Mouse (Mus musculus): Measurements from ENCODE around the gene Rfx7. TPM values are rescaled to one million over a fixed set of nuclear protein-coding genes. Genes with fewer than 3 reads are reported as not detected.

Gene Rfx7
- polyA plus RNA-seq, 1 experiment from 2014 or later: 12.0 TPM

DNA sequence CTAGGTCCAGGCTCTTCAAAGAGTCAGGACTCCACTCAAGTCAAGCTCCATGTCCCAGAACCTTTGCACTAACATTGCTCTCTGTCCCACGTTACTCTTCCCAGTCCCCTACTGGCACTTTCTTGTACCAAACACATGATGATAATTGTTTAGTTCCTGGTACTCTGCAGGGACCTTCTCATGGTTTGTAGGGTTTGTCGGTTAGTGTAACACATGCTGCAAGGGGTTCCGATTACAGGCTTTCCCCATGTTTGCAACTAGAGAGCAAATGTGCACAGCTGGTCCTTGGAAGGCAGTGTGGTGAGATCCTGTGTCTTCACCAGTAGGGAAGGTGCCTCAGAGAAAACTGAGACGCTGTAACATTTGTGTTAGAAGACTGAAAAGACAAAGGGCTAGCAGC is 121.5 kb downstream of the Rfx7 start:
- H3K27me3 ChIP-seq (replicated peaks; ENCODE audit: control insufficient read depth, insufficient read depth, low read length): no peaks in the 10 kb centered on the region
- H3K4me2 ChIP-seq: no peak overlapping the region
- peaks cover 21% of the 10 kb centered on the region for H3K4me1 ChIP-seq (replicated peaks; ENCODE audit: control insufficient read depth, insufficient read depth, low read length)
- no peaks in the 10 kb centered on the region for H3K36me3 ChIP-seq (ENCODE audit: control insufficient read depth, insufficient read depth, low read length)
- DNase-seq (ENCODE audit: low spot score) (no peak), ATAC-seq (replicated peaks; ENCODE audit: low FRiP score) (no peak)
- no peak overlapping the region for H3K9ac ChIP-seq (ENCODE audit: low read depth, low read length)
- WGBS: 71% methylated on average over 4 of the region's 4 CpGs
- peak overlapping the region; percentile 34; the same call in 1 of the 2 replicates for H3K27ac ChIP-seq (ENCODE audit: low read depth, low read length)
- no peak overlapping the region for H3K4me3 ChIP-seq (ENCODE audit: low read depth, low read length)
- no peaks in the 10 kb centered on the region for H3K9me3 ChIP-seq (ENCODE audit: control insufficient read depth, low read length)

DNA sequence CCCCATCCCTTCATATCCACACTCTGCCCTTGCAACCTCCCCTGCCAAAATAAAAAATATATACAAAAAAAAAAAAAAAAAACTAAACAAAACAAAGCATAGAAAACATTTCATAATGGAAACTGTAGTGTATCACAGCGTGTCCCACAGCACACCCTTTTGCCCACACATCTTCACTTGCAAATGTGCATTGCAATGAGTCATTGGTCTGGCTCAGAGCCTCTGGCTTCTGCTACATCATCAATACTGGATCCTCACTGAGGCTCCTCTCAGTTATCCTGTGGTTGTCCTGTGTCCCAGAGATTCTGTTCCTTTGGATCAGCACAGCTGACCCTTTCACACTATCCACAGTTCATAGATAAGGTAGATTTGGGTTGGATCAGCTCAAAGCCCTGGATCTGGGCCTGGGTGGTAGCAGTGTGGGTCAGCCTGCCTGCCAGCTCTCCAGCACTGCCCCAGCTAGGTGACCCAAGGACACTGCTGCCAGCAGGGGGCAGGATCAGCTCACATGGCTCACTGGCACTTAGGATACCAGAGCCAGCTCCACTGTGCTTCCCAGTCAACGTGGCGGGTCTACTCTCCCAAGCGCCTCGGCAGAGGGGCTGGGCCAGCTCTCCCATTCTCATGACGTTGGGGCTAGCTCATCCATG is 122.7 kb downstream of the Rfx7 start:
- 50% methylated on average over 6 of the region's 6 CpGs for WGBS
- Histone ChIP-seq H3K9me3 (ENCODE audit: control insufficient read depth, low read length) (no peaks in the 10 kb centered on the region), H3K36me3 (ENCODE audit: control insufficient read depth, insufficient read depth, low read length) (no peaks in the 10 kb centered on the region), H3K4me3 (ENCODE audit: low read depth, low read length) (no peak overlapping the region), H3K27me3 (replicated peaks; ENCODE audit: control insufficient read depth, insufficient read depth, low read length) (no peaks in the 10 kb centered on the region), H3K9ac (ENCODE audit: low read depth, low read length) (no peak overlapping the region), H3K4me2 (no peak overlapping the region), H3K4me1 (replicated peaks; ENCODE audit: control insufficient read depth, insufficient read depth, low read length) (peaks cover 21% of the 10 kb centered on the region), H3K27ac (ENCODE audit: low read depth, low read length) (no peak overlapping the region)
- peak; percentile 73 for ATAC-seq (replicated peaks; ENCODE audit: low FRiP score)
- peak; percentile 68 for DNase-seq (ENCODE audit: low spot score)

DNA sequence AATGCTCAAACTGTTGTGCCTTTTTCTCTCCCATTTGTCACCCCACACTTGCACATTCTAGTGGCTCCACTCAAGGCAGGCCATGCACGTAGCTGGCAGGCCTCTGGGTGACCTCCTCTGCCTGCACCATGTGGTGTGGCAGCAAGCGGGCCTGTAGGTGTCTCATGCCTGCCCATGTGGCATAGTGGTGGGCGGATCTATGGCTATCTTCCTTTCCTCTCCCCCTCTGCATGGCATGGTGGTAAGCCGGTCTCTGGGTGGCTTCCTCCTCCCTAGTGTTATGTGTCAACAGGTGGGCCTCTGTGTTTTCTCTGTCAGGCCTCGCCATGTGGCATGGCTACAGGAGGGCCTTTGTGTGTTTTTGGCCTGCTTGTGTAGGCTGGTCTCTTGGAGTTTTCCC is 123.6 kb downstream of the Rfx7 start:
- WGBS: 74% methylated on average over 5 of the region's 5 CpGs
- no peak overlapping the region for H3K27ac ChIP-seq (ENCODE audit: low read depth, low read length)

DNA sequence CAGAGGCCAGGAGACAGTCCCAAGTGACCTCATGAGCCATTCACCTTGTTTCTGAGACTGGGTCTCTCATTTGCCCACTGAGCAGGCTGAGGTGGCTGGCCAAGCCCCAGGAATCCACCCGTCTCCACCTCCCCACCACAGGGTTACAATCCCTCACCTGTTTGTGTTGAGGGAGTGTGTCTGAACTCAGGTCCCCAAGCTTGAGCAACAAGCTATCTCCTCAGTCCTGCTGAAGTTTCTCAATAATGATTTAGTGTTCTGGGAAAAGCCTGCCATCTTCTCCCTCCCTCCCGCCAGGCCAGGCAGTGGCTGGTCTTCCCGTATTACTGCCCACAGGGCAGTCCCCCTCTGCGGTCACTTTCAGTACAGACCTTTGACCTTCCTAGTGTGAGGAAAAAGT is 124.5 kb downstream of the Rfx7 start:
- Histone ChIP-seq H3K27ac (ENCODE audit: low read depth, low read length) (peak overlapping the region; percentile 64), H3K4me2 (no peak overlapping the region; the same call in 1 of the 2 replicates)
- no peak for ATAC-seq (replicated peaks; ENCODE audit: low FRiP score)

More for the DNA sequence above, 123.6 kb downstream of the Rfx7 start:
- Histone ChIP-seq H3K4me2 (no peak overlapping the region), H3K36me3 (ENCODE audit: control insufficient read depth, insufficient read depth, low read length) (no peaks in the 10 kb centered on the region), H3K27me3 (replicated peaks; ENCODE audit: control insufficient read depth, insufficient read depth, low read length) (no peaks in the 10 kb centered on the region), H3K4me1 (replicated peaks; ENCODE audit: control insufficient read depth, insufficient read depth, low read length) (peaks cover 25% of the 10 kb centered on the region), H3K9ac (ENCODE audit: low read depth, low read length) (0 out of 2 replicates have a peak overlapping the region, but pooled peaks have one; percentile 37), H3K4me3 (ENCODE audit: low read depth, low read length) (no peak overlapping the region), H3K9me3 (ENCODE audit: control insufficient read depth, low read length) (no peaks in the 10 kb centered on the region)
- no peak for ATAC-seq (replicated peaks; ENCODE audit: low FRiP score)
- DNase-seq (ENCODE audit: low spot score): no peak

DNA sequence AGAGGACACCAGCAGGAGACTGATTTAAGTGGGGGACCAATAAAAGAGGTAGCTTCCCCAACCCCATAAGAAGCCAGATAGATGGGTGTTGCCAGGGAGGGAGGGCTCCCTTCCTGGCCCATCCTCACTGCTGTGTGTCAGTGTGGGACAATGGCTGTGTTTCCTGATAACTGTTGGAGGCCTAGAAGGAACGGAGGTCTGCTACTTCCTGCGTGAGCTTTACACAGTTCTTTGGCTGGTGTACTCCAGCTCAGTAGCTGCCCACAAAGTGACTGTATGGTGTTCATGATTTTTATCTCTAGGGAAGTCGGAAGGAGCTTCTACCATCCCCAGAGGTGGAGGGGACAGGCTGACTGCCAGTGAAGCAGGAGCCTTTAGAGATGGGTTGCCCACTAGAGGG is 124.9 kb downstream of the Rfx7 start:
- peak; percentile 18; the same call in 1 of the 2 replicates for ATAC-seq (replicated peaks; ENCODE audit: low FRiP score)
- H3K27me3 ChIP-seq (replicated peaks; ENCODE audit: control insufficient read depth, insufficient read depth, low read length): no peaks in the 10 kb centered on the region
- H3K9me3 ChIP-seq (ENCODE audit: control insufficient read depth, low read length): no peaks in the 10 kb centered on the region
- H3K4me1 ChIP-seq (replicated peaks; ENCODE audit: control insufficient read depth, insufficient read depth, low read length): peaks cover 32% of the 10 kb centered on the region
- no peak for DNase-seq (ENCODE audit: low spot score)
- peak overlapping the region; percentile 64 for H3K27ac ChIP-seq (ENCODE audit: low read depth, low read length)
- peak overlapping the region; percentile 29 for H3K4me2 ChIP-seq
- 23% methylated on average over 3 of the region's 3 CpGs for WGBS
- H3K9ac ChIP-seq (ENCODE audit: low read depth, low read length): no peak overlapping the region
- H3K4me3 ChIP-seq (ENCODE audit: low read depth, low read length): no peak overlapping the region
- no peaks in the 10 kb centered on the region for H3K36me3 ChIP-seq (ENCODE audit: control insufficient read depth, insufficient read depth, low read length)

More for the DNA sequence above, 124.5 kb downstream of the Rfx7 start:
- H3K27me3 ChIP-seq (replicated peaks; ENCODE audit: control insufficient read depth, insufficient read depth, low read length): no peaks in the 10 kb centered on the region
- H3K9me3 ChIP-seq (ENCODE audit: control insufficient read depth, low read length): no peaks in the 10 kb centered on the region
- H3K4me3 ChIP-seq (ENCODE audit: low read depth, low read length): no peak overlapping the region
- 38% methylated on average over 4 of the region's 4 CpGs for WGBS
- DNase-seq (ENCODE audit: low spot score): no peak
- peaks cover 31% of the 10 kb centered on the region for H3K4me1 ChIP-seq (replicated peaks; ENCODE audit: control insufficient read depth, insufficient read depth, low read length)
- no peak overlapping the region for H3K9ac ChIP-seq (ENCODE audit: low read depth, low read length)
- H3K36me3 ChIP-seq (ENCODE audit: control insufficient read depth, insufficient read depth, low read length): no peaks in the 10 kb centered on the region

DNA sequence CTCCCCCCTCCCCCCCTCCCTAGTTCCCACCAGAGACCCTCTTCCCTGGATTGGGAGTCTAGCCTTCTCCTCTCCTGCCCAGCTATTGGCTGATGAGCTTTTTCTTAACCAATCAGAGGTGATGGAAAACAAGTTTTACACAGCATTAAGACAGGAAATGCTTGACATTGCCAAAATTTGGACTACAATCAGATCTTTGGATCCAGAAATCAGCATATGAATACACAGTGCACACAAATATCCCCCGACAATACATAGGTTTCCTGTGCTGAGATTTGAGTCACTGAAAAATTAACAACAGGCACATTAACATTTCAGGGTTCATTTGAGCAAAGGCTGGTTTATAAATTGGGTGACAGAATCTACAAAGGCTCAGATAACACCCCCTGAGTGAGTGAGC is 125.7 kb downstream of the Rfx7 start:
- DNase-seq (ENCODE audit: low spot score): no peak
- WGBS: 78% methylated on average over 1 of the region's 1 CpGs
- no peaks in the 10 kb centered on the region for H3K9me3 ChIP-seq (ENCODE audit: control insufficient read depth, low read length)
- H3K4me3 ChIP-seq (ENCODE audit: low read depth, low read length): no peak overlapping the region
- no peak for ATAC-seq (replicated peaks; ENCODE audit: low FRiP score)
- H3K27me3 ChIP-seq (replicated peaks; ENCODE audit: control insufficient read depth, insufficient read depth, low read length): no peaks in the 10 kb centered on the region
- no peak overlapping the region for H3K4me2 ChIP-seq
- H3K9ac ChIP-seq (ENCODE audit: low read depth, low read length): no peak overlapping the region
- no peaks in the 10 kb centered on the region for H3K36me3 ChIP-seq (ENCODE audit: control insufficient read depth, insufficient read depth, low read length)
- H3K27ac ChIP-seq (ENCODE audit: low read depth, low read length): no peak overlapping the region
- peaks cover 27% of the 10 kb centered on the region for H3K4me1 ChIP-seq (replicated peaks; ENCODE audit: control insufficient read depth, insufficient read depth, low read length)

DNA sequence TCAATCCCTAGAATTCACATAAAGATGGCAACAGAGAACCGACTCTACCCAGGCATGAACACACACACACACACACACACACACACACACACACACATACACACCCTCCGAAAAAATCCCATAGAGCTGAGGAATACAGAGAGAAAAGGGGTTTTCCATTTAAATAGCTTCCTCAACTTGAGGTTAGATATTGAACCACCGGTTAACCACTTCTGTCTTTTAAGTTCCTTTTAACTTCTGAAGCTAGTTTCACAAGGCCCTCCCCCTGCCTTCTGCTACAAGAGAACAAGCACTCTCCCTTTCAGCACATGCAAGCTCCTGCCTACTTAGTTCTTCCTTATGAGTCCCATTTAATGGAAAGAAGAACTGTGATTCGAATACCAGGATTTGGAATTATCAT is 128.1 kb downstream of the Rfx7 start:
- WGBS: 44% methylated on average over 4 of the region's 4 CpGs
- H3K9ac ChIP-seq (ENCODE audit: low read depth, low read length): 0 out of 2 replicates have a peak overlapping the region, but pooled peaks have one; percentile 38
- no peaks in the 10 kb centered on the region for H3K27me3 ChIP-seq (replicated peaks; ENCODE audit: control insufficient read depth, insufficient read depth, low read length)
- H3K4me1 ChIP-seq (replicated peaks; ENCODE audit: control insufficient read depth, insufficient read depth, low read length): peaks cover 41% of the 10 kb centered on the region
- H3K36me3 ChIP-seq (ENCODE audit: control insufficient read depth, insufficient read depth, low read length): peaks cover 5% of the 10 kb centered on the region
- no peaks in the 10 kb centered on the region for H3K9me3 ChIP-seq (ENCODE audit: control insufficient read depth, low read length)
- DNase-seq (ENCODE audit: low spot score) (no peak), ATAC-seq (replicated peaks; ENCODE audit: low FRiP score) (no peak)
- H3K27ac ChIP-seq (ENCODE audit: low read depth, low read length): no peak overlapping the region
- H3K4me3 ChIP-seq (ENCODE audit: low read depth, low read length): no peak overlapping the region
- H3K4me2 ChIP-seq: no peak overlapping the region

DNA sequence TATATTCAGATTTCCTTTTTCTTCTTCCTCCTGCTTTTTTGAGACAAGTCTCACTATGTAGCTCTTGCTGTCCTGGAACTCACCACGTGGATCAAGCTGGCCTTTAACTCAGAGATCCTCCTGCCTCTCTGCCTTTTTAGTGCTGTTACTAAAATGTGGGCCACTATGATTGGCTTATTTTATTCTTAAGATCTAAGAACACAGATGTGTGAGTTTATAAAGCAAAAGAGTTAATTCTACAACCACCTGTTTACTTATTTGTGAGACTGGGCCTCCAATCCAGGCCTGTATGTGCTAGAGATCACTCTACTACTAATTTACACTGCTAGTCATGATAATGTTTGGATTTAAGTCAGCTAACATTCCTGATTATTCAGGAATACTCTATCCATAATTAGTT is 128.9 kb downstream of the Rfx7 start:
- DNase-seq (ENCODE audit: low spot score) (no peak), ATAC-seq (replicated peaks; ENCODE audit: low FRiP score) (no peak)
- Histone ChIP-seq H3K36me3 (ENCODE audit: control insufficient read depth, insufficient read depth, low read length) (peaks cover 10% of the 10 kb centered on the region), H3K9ac (ENCODE audit: low read depth, low read length) (peak overlapping the region; percentile 54), H3K9me3 (ENCODE audit: control insufficient read depth, low read length) (no peaks in the 10 kb centered on the region), H3K4me3 (ENCODE audit: low read depth, low read length) (no peak overlapping the region), H3K27me3 (replicated peaks; ENCODE audit: control insufficient read depth, insufficient read depth, low read length) (no peaks in the 10 kb centered on the region), H3K4me1 (replicated peaks; ENCODE audit: control insufficient read depth, insufficient read depth, low read length) (peaks cover 46% of the 10 kb centered on the region), H3K27ac (ENCODE audit: low read depth, low read length) (peak overlapping the region; percentile 99; the same call in 1 of the 2 replicates), H3K4me2 (peak overlapping the region; percentile 95; the same call in 1 of the 2 replicates)
- 54% methylated on average over 1 of the region's 1 CpGs for WGBS

DNA sequence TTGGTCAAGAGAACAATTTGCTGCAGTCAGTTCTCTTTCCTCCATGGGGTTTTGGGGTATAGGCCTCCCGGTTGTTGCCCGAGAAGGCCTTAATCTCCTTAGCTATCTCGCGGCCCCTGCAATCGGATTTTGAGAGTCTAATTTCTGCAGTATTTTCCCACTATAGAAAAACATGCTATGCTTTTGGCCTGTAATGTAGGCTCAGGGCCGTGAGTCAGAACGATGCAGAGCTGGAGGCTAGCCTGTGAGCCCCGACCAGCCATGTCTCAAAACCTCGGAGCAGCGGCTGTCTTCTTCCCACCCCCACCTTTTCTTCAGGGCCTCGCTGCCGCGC is 129.5 kb downstream of the Rfx7 start:
- peak overlapping the region; percentile 97 for H3K9ac ChIP-seq (ENCODE audit: low read depth, low read length)
- H3K4me3 ChIP-seq (ENCODE audit: low read depth, low read length): peak overlapping the region; percentile 89
- H3K27ac ChIP-seq (ENCODE audit: low read depth, low read length): peak overlapping the region; percentile 99
- ATAC-seq (replicated peaks; ENCODE audit: low FRiP score) (peak; percentile 0; the same call in 1 of the 2 replicates), DNase-seq (ENCODE audit: low spot score) (no peak)
- peak overlapping the region; percentile 95 for H3K4me2 ChIP-seq
- peaks cover 42% of the 10 kb centered on the region for H3K4me1 ChIP-seq (replicated peaks; ENCODE audit: control insufficient read depth, insufficient read depth, low read length)
- under 1% methylated on average over 13 of the region's 13 CpGs for WGBS
- peaks cover 10% of the 10 kb centered on the region for H3K36me3 ChIP-seq (ENCODE audit: control insufficient read depth, insufficient read depth, low read length)
- H3K9me3 ChIP-seq (ENCODE audit: control insufficient read depth, low read length): no peaks in the 10 kb centered on the region
- no peaks in the 10 kb centered on the region for H3K27me3 ChIP-seq (replicated peaks; ENCODE audit: control insufficient read depth, insufficient read depth, low read length)
